Mouse (Mus musculus): ENCODE data around the gene Myl9. TPM values are rescaled to one million over a fixed set of nuclear protein-coding genes. Genes with fewer than 3 reads are reported as not detected.

The Myl9 gene
- polyA plus RNA-seq, 1 experiment from 2014 or later = 204 TPM

DNA sequence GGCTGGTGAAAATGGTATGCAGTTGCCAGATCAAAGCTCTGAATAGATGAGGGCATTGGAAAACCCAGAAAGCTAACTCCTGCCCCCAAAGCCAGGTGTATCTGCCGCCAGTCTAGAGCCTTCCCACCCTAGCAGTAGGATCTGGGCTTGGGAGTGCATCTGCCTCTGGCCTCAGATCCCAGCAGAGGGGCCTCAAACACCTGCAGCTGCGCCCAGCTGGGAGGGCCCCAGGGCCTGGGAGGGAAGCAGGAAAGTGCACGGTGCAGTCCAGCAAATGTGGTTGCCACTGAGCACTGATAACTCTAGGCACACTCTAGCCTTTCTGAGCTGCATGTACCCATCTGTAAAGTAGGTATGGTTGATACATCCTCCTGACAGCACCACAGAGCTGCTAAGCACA is 32.0 kb upstream of the Myl9 start:
- 49% methylated on average over 3 of the region's 3 CpGs for whole genome bisulfite sequencing
- H3K27me3 ChIP-seq = no peaks in the 10 kb centered on the region
- H3K9ac ChIP-seq = no peak overlapping the region
- no peak overlapping the region for H3K4me3 ChIP-seq
- peaks cover 30% of the 10 kb centered on the region for H3K4me1 ChIP-seq
- ATAC-seq (ENCODE audit: low FRiP score, low read depth) = no peak
- no peak overlapping the region for H3K4me2 ChIP-seq (replicated peaks)
- no peaks in the 10 kb centered on the region for H3K9me3 ChIP-seq
- H3K36me3 ChIP-seq = peaks cover 46% of the 10 kb centered on the region
- H3K27ac ChIP-seq = no peak overlapping the region

DNA sequence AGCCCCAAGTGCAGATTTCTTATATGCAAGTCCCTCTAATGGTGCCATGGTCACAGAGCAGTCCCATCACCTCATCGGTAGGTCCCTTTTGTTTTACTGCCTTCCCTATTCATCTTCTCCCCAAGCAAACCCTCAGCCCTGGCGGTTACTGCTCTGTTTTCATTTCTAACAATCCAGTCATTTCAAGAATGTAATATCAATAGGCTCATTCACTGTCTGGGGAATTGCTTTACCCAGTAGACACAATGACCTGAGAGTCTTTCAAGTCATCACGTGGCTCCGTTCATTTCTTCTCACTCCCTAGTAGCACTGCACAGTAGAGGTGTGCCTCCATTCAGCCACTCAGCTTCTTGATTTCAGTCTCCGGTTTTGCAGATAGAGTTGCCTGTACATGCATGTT is 30.8 kb upstream of the Myl9 start:
- WGBS = 91% methylated on average over 5 of the region's 5 CpGs
- Histone ChIP-seq H3K4me3 (no peak overlapping the region), H3K9ac (no peak overlapping the region), H3K4me1 (peaks cover 30% of the 10 kb centered on the region), H3K9me3 (no peaks in the 10 kb centered on the region), H3K27ac (no peak overlapping the region), H3K27me3 (no peaks in the 10 kb centered on the region), H3K4me2 (replicated peaks) (no peak overlapping the region), H3K36me3 (peaks cover 55% of the 10 kb centered on the region)
- no peak for ATAC-seq (ENCODE audit: low FRiP score, low read depth)

DNA sequence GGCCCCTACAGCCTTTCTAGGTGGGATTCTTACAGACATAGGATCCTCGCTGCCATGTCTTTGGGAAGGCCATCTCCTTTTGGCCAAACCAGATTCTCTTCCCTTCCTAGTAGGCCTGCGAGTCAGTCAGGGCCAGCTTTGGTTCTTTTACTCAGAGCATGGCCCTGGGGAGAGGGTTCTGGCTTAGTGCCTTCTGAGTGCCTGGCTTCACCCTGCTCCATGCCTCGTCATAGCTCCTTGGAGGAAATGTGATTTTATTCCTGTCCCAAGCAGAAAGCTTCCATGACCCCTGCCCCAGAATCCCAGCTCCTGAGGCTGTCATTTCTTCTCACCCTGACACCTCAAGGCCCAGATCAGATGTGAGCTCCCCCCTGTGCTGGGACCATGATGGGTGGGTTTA is 27.9 kb upstream of the Myl9 start:
- Histone ChIP-seq H3K4me1 (peaks cover 14% of the 10 kb centered on the region), H3K9me3 (no peaks in the 10 kb centered on the region), H3K27me3 (no peaks in the 10 kb centered on the region), H3K4me2 (replicated peaks) (no peak overlapping the region), H3K27ac (no peak overlapping the region), H3K9ac (no peak overlapping the region), H3K4me3 (no peak overlapping the region), H3K36me3 (peaks cover 77% of the 10 kb centered on the region)
- no peak for ATAC-seq (ENCODE audit: low FRiP score, low read depth)
- WGBS = 92% methylated on average over 3 of the region's 3 CpGs

DNA sequence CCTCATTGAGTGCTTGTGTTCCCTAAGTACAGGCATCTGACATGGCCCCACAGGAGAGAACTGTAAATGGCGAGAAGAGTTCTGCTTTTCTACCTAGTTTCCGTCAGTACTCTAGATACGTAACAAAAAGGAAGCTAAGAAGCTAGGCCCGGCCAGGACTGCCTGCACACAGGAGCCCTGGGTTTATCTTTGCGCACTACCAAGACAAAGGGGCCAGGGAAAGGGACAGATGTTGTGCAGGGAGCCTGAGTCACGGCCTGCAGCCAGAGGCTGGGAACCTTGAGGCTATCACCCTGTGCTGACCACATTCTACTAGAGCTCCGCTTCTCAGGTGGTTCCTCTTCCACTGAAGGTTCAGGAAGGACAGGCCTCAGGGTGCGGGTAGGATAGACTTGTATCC is 25.5 kb upstream of the Myl9 start:
- 93% methylated on average over 8 of the region's 8 CpGs for WGBS

DNA sequence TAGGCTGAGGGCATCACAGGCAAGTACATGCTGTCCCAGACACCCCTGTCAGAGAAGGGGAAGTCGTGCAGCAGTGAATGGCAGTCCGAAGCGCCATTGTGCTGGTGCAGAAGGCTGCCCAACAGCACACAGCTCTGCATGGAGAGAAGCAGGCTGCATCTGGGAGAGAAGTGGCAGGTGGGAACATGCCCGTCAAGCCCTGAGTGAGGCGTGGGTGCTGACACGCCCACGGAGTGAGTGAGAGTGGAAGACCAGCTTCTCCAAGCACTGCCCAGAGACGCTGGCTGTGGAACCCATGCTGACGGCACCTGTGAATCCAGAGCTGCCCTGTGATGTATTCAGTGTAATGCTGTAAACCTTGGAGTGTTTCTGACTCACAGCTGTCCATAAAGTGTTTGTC is 18.3 kb upstream of the Myl9 start:
- Histone ChIP-seq H3K27ac (no peak overlapping the region), H3K9me3 (peaks cover 10% of the 10 kb centered on the region), H3K36me3 (peaks cover 93% of the 10 kb centered on the region), H3K4me1 (no peaks in the 10 kb centered on the region), H3K27me3 (no peaks in the 10 kb centered on the region), H3K4me3 (no peak overlapping the region), H3K4me2 (replicated peaks) (no peak overlapping the region), H3K9ac (no peak overlapping the region)
- WGBS = 94% methylated on average over 9 of the region's 9 CpGs
- ATAC-seq (ENCODE audit: low FRiP score, low read depth) = no peak

More for the DNA sequence above, 25.5 kb upstream of the Myl9 start:
- ATAC-seq (ENCODE audit: low FRiP score, low read depth) = no peak
- Histone ChIP-seq H3K27me3 (no peaks in the 10 kb centered on the region), H3K9ac (no peak overlapping the region), H3K9me3 (no peaks in the 10 kb centered on the region), H3K4me3 (no peak overlapping the region), H3K4me1 (no peaks in the 10 kb centered on the region), H3K27ac (no peak overlapping the region), H3K36me3 (peaks cover 95% of the 10 kb centered on the region), H3K4me2 (replicated peaks) (no peak overlapping the region)

DNA sequence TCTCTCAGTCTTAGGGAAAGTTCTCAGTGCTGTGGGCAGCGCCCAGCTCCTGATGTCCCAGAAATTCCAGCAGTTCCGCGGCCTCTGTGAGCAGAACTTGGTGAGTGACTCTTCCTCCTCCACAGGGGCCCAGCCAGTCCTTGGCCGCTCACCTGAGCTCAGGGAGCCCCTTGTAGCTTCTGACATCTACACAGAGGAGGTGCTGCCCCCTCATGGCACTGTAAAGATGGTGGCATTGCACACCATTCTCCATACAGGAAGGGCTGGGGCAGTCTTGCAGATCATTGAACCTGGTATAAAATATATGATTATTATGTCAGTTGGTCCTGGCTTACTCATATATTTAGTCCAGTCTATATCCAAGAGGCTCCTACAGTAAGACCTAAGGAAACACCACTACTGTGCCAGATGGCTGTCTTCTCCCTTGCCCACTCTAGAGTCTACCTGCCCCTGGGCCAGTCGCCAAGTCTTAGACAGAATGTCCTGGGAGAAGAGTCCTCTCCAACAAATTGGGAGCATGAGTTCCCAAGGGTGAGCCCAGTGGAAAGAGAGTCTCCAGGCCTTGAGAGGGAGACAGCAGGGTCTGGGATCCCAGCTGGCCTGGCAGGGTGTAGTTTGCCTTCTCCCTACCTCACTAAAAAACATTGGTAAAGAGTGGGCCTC is 14.2 kb upstream of the Myl9 start:
- 92% methylated on average over 5 of the region's 5 CpGs for WGBS
- Histone ChIP-seq H3K27me3 (no peaks in the 10 kb centered on the region), H3K9ac (no peak overlapping the region), H3K4me3 (no peak overlapping the region), H3K27ac (no peak overlapping the region), H3K4me2 (replicated peaks) (no peak overlapping the region), H3K4me1 (peaks cover 15% of the 10 kb centered on the region), H3K36me3 (peaks cover 84% of the 10 kb centered on the region), H3K9me3 (peaks cover 10% of the 10 kb centered on the region)
- ATAC-seq (ENCODE audit: low FRiP score, low read depth) = no peak

DNA sequence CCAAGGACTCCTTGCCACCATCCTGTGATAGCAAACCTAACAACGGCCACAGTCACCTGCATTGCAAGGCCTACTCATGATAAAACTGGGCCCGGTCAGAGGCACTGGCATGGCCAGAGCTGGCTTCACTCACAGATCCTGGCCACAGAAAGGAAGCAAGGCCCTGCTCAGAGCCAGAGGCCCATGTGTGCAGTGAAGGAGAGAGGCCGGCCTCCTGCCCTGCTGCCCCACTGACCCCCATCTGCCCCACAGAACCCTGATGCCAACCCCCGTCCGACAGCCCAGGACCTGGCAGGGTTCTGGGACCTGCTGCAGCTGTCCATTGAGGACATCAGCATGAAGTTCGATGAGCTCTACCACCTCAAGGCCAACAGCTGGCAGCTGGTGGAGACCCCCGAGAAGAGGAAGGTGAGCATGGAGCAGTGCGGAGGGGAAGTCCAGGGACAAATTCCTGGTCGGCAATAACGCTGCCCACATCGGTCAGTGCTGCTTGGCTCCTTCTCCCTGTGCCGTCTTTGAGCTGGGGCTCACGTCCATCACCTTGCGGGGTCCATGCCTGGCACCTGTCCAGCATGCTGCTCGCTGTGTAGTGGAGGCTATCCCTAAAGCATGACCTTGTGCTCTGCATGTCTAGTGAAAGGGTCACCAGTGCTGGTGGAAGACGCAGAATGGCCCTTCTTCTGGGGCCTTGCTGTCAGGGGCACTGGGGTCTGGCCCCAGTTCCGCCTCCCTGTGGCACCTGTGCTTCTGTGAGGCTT is 13.5 kb upstream of the Myl9 start:
- peaks cover 10% of the 10 kb centered on the region for H3K9me3 ChIP-seq
- no peaks in the 10 kb centered on the region for H3K27me3 ChIP-seq
- peaks cover 77% of the 10 kb centered on the region for H3K36me3 ChIP-seq
- H3K4me3 ChIP-seq = no peak overlapping the region
- H3K4me1 ChIP-seq = peaks cover 22% of the 10 kb centered on the region
- no peak for ATAC-seq (ENCODE audit: low FRiP score, low read depth)
- H3K27ac ChIP-seq = no peak overlapping the region
- 94% methylated on average over 17 of the region's 17 CpGs for WGBS
- no peak overlapping the region for H3K9ac ChIP-seq
- H3K4me2 ChIP-seq (replicated peaks) = no peak overlapping the region

DNA sequence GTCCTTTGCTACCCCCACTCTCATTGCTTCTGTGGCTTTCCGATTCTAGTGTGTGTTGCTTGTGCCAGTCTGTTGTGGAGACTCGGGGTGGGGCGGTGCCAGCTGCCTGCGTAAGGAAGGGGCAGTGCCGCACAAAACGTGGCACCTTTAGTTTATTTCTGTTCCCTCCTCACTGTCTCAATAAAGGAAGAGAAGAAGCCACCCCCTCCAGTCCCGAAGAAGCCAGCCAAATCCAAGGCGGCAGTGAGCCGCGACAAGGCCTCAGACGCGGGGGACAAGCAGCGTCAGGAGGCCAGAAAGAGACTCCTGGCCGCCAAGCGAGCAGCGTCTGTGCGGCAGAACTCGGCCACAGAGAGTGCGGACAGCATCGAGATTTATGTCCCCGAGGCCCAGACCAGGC is 12.7 kb upstream of the Myl9 start:
- Histone ChIP-seq H3K9me3 (peaks cover 8% of the 10 kb centered on the region), H3K4me3 (no peak overlapping the region), H3K4me1 (peaks cover 22% of the 10 kb centered on the region), H3K27ac (no peak overlapping the region), H3K27me3 (no peaks in the 10 kb centered on the region), H3K9ac (no peak overlapping the region), H3K4me2 (replicated peaks) (no peak overlapping the region), H3K36me3 (peaks cover 69% of the 10 kb centered on the region)
- ATAC-seq (ENCODE audit: low FRiP score, low read depth) = no peak
- 80% methylated on average over 21 of the region's 21 CpGs for WGBS

DNA sequence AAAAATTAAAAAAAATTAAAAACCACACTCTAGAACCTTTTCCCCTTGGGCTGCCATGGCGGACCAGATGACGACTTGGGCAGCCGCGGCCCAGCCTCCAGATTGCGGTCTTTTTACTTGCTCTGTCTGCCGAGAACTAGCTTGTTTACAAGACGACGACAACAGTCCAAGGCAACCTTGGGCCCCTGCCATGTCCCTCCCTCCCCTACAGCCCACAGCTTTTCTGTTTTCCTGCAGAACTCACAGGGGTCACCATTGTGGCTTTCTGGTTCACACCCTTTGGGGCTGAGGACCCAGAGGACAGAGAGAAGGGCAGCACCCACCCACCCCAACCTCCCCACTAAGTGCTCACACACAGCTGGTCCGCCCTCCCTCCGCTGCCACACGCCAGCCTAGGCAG is 12.1 kb upstream of the Myl9 start:
- H3K27me3 ChIP-seq = no peaks in the 10 kb centered on the region
- H3K4me3 ChIP-seq = no peak overlapping the region
- no peak overlapping the region for H3K4me2 ChIP-seq (replicated peaks)
- peaks cover 3% of the 10 kb centered on the region for H3K9me3 ChIP-seq
- no peak overlapping the region for H3K9ac ChIP-seq
- 79% methylated on average over 11 of the region's 11 CpGs for WGBS
- H3K36me3 ChIP-seq = peaks cover 63% of the 10 kb centered on the region
- no peak for ATAC-seq (ENCODE audit: low FRiP score, low read depth)
- H3K4me1 ChIP-seq = peaks cover 22% of the 10 kb centered on the region
- no peak overlapping the region for H3K27ac ChIP-seq

DNA sequence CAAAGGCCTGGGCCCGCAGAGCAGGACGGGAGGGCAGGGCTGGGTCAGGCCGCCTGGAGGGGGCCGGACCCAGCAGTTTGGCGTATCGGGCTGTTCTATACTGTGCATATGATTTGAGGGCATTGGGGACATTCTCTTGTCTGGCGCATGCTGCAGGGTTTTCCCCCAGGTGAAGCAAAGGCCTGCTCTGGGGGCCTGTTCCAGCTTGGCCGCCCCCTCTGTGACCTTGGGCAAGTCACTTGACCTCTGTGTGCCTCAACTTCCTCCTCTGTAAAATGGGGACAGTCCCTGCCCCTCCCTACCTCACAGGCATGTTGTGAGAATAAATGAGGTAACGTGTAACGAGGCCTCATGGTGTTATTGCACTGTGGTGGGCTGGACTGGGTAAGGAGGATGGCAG is 11.2 kb upstream of the Myl9 start:
- Histone ChIP-seq H3K4me3 (no peak overlapping the region), H3K9ac (no peak overlapping the region), H3K27me3 (no peaks in the 10 kb centered on the region), H3K9me3 (no peaks in the 10 kb centered on the region), H3K4me1 (peaks cover 22% of the 10 kb centered on the region), H3K36me3 (peaks cover 53% of the 10 kb centered on the region), H3K4me2 (replicated peaks) (no peak overlapping the region), H3K27ac (no peak overlapping the region)
- WGBS = 87% methylated on average over 10 of the region's 10 CpGs
- no peak for ATAC-seq (ENCODE audit: low FRiP score, low read depth)

DNA sequence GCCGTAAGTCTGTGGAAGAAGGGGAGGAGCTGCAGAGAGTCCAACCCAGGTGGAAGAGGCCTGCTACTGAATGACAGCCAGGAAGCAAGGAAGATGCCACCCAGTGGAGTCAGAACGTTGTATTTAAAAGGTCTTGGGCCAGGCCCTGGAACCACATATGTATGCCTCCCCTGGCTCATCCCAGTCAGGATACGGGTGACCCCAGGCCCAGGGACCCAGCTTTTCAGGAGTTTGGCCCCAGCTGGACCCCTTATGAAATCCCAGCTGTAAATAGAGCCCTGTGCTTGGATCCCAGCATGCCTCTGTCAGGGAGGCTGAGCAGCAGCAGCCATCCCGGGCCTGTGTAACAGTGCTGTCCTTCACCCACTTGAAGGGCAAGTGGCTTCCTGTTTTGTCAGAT is 10.5 kb upstream of the Myl9 start:
- H3K36me3 ChIP-seq = peaks cover 46% of the 10 kb centered on the region
- no peaks in the 10 kb centered on the region for H3K27me3 ChIP-seq
- H3K4me3 ChIP-seq = no peak overlapping the region
- no peak overlapping the region for H3K9ac ChIP-seq
- H3K4me1 ChIP-seq = peaks cover 22% of the 10 kb centered on the region
- H3K9me3 ChIP-seq = no peaks in the 10 kb centered on the region
- 60% methylated on average over 4 of the region's 4 CpGs for WGBS
- no peak for ATAC-seq (ENCODE audit: low FRiP score, low read depth)
- no peak overlapping the region for H3K27ac ChIP-seq
- no peak overlapping the region for H3K4me2 ChIP-seq (replicated peaks)

DNA sequence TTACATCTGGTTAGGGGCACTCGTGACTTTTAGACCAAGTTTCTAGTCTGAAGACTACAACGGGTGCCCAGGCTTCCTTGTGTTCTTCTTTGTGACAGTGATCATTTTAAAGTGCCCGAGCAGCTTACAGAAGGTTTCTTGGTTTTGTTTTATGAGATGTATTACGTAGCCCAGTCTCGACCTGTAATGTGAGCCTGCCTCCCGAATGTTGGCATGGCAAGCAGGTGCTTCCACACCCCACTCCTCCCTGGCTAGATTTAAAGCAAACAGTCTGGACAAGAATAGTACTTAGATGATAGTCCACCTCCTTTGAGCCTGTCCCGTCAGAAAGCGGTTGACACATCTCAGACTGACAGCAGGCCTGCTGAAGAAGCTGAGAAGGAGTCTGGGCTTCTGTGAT is 9.6 kb upstream of the Myl9 start:
- Histone ChIP-seq H3K4me3 (no peak overlapping the region), H3K9me3 (no peaks in the 10 kb centered on the region), H3K36me3 (peaks cover 39% of the 10 kb centered on the region), H3K9ac (no peak overlapping the region), H3K27me3 (no peaks in the 10 kb centered on the region), H3K4me2 (replicated peaks) (no peak overlapping the region), H3K27ac (no peak overlapping the region), H3K4me1 (peaks cover 22% of the 10 kb centered on the region)
- WGBS = 56% methylated on average over 8 of the region's 8 CpGs
- no peak for ATAC-seq (ENCODE audit: low FRiP score, low read depth)

All from limb, embryonic 13.5 days (tissue).